Mouse (Mus musculus): ENCODE data around the gene Cdc123.

DNA sequence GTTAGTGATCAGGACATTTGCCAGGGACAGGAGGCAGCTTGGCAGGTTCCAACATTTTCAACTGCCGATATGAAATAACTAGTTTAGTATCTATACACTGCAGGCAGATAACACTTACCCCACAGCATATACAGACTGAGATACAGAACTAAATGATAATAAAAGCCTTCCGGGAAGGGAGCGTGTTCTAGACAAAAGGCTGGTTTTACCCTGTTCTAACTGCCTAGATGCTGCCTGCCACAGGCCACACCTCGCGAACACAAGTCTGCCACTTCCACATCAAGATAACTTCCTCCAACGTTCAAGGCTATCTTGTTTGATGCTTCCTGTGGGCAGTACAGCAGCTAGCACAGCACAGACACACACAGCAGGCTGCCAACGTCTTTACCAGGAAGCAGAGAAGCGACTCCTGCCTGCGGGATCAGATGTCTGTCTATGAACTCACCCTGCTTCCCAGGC is 43.8 kb downstream of the Cdc123 start:
- TF ChIP-seq CTCF (IDR thresholded peaks at IDR 0.05; ENCODE audit: low read depth, low read length) (no peak), POLR2A (IDR thresholded peaks at IDR 0.05; ENCODE audit: extremely low read depth, insufficient read depth, low read length) (no peak)
